Mouse (Mus musculus) heart, postnatal 0 days (tissue): ENCODE measurements at regions not wholly inside any gene's neighbourhood (a gene's known extent, or its start where the extent isn't known, plus 50 kb on each side); places are given as distances from the start of the nearest gene placed in this dataset.

Source experiments
- CTCF ChIP-seq: IDR thresholded peaks from 2 replicates; pipeline ENCODE4 v1.5.1; 2016; ENCODE audit warnings: antibody characterized with exemption, control low read depth, low read depth
- EP300 ChIP-seq: IDR thresholded peaks from 2 replicates; pipeline ENCODE4 v1.6.1; 2016; ENCODE audit warnings: antibody characterized with exemption, low read depth

DNA sequence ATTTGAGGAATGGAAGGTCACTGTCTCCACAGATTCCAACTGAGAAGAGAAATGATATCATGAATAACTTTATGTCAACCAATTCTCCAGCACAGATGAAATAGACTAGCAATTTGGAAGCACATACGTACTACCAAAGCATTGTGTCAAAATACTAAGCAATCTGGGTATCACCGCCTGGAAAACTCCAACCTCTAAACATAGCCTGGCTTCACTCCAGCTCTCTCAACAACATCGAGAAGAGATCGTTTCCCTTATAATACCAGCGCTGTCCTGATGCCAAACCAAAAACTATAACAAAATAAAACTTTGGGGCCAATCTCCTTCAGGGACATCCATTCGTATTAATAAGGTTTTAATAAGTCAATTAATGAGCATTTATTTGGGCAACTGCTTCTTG, 205.8 kb downstream of the Npr3 start:
- TF ChIP-seq CTCF (no peak), EP300 (no peak)
